Mouse (Mus musculus) left cerebral cortex, postnatal 4 days (tissue): ENCODE data around the gene Cdk12. TPM values are rescaled to one million over a fixed set of nuclear protein-coding genes. Genes with fewer than 3 reads are reported as not detected.

Experiments
- microRNA-seq: library from miRNA; unstranded; fragments of <30 nt; microRNA quantifications from one replicate; pipeline ENCODE4 v1.2.0, GENCODE M21; 2022
- total RNA-seq, 2 experiments: library from RNA; stranded (reverse); gene quantifications; 2 replicates each; pipeline ENCODE4 v1.2.3; 2021

Gene Cdk12
- total RNA-seq, 2 experiments from 2014 or later = 38.9 to 39.1 TPM

Small RNA genes within 50 kb of the gene (microRNA-seq; reads per million reads assigned to microRNA genes)
- gene Gm27399 (not detected), gene Mir5119 (not detected)

Other genes with a start within 250 kb of the Cdk12 start
- 1 to 10 TPM; 2.1 to 2.4 TPM for gene Plxdc1, start 216.6 kb upstream of the Cdk12 start, total RNA-seq
- 1 to 10 TPM; 2.2 to 2.5 TPM for gene Arl5c, start 206.9 kb upstream of the Cdk12 start, total RNA-seq
- 100 to 1,000 TPM; 100 to 104 TPM for gene Cacnb1, start 180.0 kb upstream of the Cdk12 start, total RNA-seq
- gene Rpl19, start 176.3 kb upstream of the Cdk12 start, total RNA-seq = 100 to 1,000 TPM; 711 to 733 TPM
- 10 to 100 TPM in 1 of 2 experiments, 1 to 10 TPM in 1; 8.7 to 11.7 TPM for gene Stac2, start 149.6 kb upstream of the Cdk12 start, total RNA-seq
- 10 to 100 TPM; 24.4 to 27.5 TPM for gene Fbxl20, start 52.7 kb upstream of the Cdk12 start, total RNA-seq
- 10 to 100 TPM; 52.1 to 52.2 TPM for gene Med1, start 9.8 kb upstream of the Cdk12 start, total RNA-seq
- 100 to 1,000 TPM; 125 to 133 TPM for gene Neurod2, start 126.6 kb downstream of the Cdk12 start, total RNA-seq
- gene Ppp1r1b, start 145.3 kb downstream of the Cdk12 start, total RNA-seq = 10 to 100 TPM; 52.3 to 53.4 TPM
- 10 to 100 TPM; 21.3 to 26.0 TPM for gene Stard3, start 155.3 kb downstream of the Cdk12 start, total RNA-seq
- under 1 TPM; 0.56 to 0.64 TPM for gene Tcap, start 180.8 kb downstream of the Cdk12 start, total RNA-seq
- gene Pnmt, start 183.4 kb downstream of the Cdk12 start, total RNA-seq = 1 to 10 TPM in 1 of 2 experiments, not detected in 1; 1.0 TPM
- 1 to 10 TPM; 7.6 to 9.2 TPM for gene Pgap3, start 197.4 kb downstream of the Cdk12 start, total RNA-seq
- 1 to 10 TPM; 3.9 to 4.1 TPM for gene Erbb2, start 209.4 kb downstream of the Cdk12 start, total RNA-seq
- gene Mien1, start 235.9 kb downstream of the Cdk12 start, total RNA-seq = 100 to 1,000 TPM; 111 to 118 TPM
- gene Grb7, start 243.3 kb downstream of the Cdk12 start, total RNA-seq = 1 to 10 TPM; 2.2 to 2.3 TPM